Mouse (Mus musculus) kidney, postnatal 14 days (tissue): ENCODE data around the gene Pstpip1.

Experiments used
- DNase-seq: peaks from one replicate; pipeline ENCODE4 v3.0.0; 2022; ENCODE audit warnings: mixed read lengths

The Pstpip1 gene

DNA sequence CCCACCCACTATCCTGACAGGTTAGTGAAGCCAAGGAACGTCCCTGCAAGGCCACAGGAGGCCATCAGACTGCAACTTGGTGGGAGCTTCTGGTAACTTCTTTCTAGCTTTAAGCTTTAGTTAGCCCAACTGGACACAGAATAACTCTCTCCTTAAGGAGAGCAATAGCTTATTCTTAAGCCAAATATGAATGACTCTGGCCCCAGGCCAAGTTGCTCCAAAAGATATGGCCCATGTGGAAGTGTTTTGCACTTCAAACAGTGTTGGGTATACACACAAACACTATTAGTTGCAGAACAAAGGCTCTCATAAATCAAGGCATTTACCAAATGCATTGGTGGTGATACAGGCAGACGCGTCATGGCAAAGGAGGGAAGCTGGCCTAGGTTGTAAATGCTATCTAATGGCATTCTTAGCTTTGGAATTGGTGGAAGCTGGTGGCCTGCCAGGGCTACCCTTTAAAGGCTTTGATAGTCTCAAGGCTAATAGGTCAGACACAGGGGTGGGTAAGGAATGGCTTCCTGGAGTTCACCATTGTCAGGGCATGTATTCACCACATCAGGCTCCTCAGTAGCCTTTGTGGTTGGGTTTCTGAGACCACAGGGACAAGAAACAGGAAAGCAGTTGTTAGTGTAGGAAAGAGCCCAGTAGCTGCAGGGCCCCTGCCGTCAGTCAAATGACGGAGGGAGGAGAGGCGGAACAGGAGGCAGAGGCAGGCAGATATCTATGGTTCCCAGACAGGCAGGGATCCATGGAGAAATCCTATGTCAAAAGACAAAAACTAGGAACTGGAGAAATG lies 16.7 kb downstream of the Pstpip1 start:
- no peak for DNase-seq

DNA sequence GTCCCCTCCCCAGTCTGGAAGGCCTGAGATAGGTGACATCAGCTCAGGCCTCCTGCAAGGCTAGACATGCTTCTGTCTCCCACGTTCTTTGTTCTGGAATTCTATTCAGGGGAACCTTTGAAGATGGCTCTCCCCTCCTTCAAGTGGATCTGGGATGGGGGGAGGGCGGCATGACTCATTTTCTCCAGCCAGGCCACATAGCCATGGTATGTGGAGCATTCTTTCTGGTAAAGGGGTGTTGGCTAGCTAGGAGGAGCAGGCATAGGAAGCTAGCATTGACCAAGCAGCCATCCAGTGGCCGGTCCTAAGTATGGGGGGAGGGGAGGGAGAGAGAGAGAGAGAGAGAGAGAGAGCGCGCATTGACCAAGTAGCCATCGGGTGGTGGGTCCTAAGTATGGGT lies 17.8 kb downstream of the Pstpip1 start:
- no peak for DNase-seq

DNA sequence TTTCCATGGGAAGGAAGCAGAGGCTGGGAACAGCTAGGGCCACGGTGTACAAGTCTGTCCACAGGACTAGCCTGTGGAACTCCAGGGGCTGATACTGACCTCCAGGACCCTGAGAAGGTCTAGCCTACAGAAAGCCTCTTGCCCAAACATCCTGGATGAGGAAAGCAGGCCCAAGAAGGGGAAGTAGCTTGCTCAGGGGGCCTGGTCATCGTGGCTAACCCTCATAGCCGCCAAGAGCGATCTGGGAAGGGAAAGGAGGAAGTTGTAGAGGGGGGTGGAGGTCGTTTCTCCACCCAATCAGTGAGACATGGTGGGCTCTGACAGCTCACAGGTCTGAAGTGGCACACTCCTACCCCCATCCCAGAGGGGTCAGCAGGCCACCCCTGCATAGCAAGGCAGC lies 18.4 kb downstream of the Pstpip1 start:
- DNase-seq = no peak

DNA sequence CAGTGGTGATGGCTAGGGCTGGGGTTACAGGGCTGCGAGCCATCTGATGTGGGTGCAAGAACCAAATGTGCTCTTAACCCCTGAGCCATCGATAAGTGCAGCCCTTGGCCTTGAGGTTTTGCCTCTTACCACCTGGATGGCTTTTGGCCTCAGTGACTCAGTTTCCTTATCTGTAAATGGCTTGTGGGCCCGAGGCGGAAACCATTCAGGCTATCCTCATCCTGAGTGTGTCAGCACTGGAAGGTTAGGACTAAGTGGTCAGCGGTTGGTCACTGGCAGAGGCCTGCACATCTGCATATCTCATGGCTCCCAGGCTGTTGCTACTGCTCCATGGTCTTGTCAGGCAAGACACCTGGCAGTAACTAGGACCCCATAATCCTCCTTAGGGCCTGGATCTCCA lies 28.3 kb downstream of the Pstpip1 start:
- no peak for DNase-seq

DNA sequence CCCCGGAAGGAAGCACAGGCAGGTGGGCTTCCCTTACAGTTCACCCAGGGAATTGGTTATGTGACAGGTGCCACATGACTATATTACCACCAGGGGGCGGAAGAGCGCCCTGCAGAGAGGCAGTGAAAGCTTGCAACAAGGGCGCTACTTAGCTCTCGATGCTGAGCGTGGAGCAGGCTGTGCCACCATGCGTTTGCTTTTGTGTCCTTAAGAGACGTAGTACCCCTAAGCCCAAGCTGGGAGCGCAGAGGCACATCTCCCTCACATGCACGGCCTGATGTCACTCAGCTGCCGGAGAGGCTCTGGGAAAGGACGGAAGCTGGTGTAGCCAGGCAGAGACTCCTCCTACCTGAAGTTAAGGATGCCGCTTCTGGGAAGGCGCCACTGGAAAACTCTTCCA lies 28.8 kb downstream of the Pstpip1 start:
- DNase-seq = peak; percentile 76

DNA sequence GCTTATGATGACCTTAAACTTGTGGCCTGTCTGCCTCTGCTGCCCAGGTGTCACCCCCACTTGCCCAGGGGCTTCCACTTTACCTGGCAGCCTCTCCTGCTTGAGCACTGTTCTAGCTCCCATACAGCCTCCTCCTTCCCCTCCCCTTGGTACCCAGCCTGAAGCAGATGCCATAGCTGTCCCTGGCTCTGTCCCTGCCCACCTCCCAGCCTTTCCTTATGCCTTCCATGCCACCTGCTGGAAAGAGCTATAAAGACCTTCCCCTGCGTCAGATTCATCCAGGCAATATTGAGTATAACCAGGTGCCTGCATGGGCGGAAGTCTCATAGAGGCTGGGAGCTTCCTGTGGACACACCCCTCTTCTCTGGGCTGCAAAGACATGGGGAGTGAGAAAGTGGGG lies 29.9 kb downstream of the Pstpip1 start:
- DNase-seq = no peak

DNA sequence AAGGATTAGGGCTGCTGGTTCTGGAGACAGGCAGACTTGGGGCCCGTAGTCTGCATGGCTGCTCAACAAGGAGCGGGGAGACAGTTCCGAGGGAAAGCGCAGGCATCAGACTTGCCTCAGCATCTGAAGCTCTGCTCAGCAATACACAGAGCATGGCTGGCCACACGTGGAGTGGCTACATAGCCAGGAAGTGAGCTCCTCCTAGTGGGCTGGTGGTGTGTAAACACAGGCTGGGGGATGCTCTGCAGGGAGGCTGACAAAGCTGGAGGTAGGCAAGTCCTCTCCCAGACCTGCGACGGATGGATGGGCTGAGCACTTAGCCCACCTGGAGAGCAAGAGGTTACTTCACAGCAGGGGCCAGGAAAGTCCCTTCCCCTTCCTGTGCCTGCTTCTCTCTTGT lies 31.3 kb downstream of the Pstpip1 start:
- DNase-seq = peak; percentile 62

DNA sequence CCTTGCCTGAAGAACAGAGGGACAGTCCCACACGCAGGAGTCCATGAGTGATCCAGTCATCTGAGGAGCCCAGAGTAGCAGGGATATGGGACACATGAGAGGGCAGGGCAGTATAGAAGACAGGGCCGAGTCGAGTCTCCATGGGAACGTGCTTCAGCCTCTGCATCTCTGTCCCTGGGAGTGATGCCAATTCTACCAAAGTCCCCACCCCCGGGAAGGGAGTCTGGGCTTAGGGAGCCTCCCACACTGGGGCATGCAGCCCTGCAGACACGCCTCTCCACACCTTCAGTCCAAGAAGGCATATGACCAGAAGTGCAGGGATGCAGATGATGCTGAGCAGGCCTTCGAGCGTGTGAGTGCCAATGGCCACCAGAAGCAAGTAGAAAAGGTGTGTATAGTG lies 33.2 kb downstream of the Pstpip1 start:
- peak; percentile 26 for DNase-seq

DNA sequence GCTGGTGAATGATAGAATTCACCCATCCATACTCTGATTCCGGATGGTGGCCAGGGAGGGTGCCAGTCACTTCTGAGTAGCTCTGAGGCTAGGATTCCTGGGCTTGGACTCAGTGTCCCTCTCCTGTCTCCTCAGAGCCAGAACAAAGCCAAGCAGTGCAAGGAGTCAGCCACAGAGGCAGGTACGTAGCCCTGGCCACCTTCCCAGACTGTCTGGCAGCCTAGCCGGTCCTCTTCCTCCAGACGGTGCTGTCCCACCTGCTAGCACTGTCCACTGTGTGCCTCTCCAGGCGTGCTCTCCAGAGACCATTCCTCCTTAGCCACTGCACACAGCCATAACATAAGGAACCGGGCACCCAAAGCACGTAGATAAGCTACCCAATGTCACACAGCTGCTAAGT lies 33.9 kb downstream of the Pstpip1 start:
- no peak for DNase-seq

DNA sequence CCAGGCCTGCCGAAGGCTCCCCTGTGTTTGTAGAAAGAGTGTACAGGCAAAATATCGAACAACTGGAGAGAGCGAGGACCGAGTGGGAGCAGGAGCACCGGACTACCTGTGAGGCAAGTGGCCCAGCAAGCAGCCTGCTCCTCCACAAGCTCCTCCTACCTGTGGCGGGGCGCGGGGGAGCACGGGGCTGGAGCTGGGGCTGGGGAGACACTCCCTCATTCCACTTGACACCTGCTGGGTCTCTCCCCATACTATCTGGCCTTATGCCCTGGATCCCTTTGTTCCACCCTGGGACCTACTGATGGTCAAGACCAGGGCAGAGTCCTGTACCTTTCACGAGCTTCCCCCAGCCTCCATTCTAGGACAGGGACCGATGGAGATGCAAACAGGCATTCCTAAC lies 34.8 kb downstream of the Pstpip1 start:
- no peak for DNase-seq

DNA sequence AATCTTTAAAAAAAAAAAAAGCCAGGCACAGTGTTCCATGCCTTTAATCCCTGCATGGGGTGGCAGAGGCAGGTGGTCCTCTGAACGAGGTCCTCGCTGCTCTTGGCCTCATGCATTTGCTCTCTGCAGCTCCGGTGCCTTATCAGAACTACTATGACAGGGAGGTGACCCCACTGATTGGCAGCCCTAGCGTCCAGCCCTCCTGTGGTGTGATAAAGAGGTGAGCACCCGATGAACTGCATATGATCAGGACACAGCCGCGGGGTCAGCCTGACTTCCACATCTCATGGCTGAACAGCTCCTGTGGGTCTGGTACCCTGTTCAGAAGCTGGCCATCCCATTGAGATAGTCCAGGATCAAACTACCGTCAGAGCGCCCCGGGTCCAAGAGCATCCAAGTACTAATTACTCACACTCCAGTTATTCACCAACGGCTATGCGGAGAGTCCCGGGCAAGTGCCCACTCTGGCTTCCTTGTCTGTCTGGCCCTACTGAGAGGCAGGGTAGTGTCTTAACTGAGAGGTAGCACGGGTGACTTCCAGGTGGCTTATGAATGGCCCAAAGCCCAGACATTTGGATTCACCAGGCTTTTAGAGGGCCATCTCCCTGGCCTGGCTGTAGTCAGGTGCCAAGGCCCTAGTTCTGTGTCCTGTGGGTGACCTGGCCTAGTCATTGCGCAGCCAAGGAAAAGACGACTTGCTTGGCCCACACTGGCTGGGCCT lies 36.9 kb downstream of the Pstpip1 start:
- no peak for DNase-seq

DNA sequence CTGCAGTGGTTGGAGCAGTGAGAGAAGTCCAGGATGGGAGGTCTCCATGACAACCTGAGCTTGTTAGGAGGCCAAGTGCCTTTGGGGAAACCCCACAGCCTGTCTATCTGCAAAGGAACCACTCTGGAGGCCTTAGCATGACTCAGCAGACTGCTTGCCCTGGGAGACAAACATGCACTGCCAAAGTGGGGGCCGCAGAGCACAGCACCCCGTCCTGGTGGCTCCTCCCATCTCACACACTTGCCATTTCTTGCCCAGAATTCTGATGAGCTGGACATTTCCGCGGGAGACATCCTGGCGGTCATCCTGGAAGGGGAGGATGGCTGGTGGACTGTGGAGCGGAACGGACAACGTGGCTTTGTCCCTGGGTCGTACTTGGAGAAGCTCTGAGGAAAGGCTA lies 38.6 kb downstream of the Pstpip1 start:
- no peak for DNase-seq

DNA sequence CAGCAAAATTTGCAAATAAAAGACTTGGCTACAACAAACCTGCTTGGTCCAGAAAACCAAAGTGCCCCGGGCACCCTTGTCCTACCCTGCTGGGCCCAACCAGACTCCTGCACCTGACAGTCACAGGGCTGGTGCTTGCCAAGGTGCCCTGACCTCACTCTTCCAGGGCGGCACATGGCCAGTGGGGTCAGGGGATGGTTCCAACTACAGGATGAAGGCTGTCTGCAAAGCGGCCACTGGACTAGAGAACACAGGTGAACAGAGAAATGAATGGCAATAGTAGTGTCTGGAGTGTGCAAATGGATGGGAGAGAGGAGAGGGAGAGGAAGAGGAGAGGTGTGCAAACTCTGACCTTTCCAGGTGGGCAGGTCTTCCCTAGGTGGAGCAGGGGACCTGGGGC lies 40.2 kb downstream of the Pstpip1 start:
- DNase-seq = no peak

DNA sequence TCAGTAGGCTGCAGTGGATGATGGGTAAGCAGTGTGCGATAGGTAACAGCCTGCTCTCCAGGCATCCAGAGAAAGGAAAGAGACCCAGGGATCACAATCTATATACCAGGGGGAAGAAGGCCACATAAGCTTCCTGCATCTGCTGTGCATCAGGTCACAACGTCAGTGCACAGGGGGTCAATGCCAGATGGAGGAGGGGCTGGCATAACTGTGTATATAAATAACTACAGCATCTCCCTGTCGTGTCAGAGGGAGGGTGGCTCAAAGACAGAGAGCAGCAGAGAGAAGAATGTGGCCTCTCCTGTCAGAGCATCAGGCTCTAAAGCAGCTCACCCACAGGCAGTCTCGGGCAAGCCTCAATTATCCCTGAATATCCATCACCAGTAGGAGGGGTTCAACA lies 40.8 kb downstream of the Pstpip1 start:
- no peak for DNase-seq

DNA sequence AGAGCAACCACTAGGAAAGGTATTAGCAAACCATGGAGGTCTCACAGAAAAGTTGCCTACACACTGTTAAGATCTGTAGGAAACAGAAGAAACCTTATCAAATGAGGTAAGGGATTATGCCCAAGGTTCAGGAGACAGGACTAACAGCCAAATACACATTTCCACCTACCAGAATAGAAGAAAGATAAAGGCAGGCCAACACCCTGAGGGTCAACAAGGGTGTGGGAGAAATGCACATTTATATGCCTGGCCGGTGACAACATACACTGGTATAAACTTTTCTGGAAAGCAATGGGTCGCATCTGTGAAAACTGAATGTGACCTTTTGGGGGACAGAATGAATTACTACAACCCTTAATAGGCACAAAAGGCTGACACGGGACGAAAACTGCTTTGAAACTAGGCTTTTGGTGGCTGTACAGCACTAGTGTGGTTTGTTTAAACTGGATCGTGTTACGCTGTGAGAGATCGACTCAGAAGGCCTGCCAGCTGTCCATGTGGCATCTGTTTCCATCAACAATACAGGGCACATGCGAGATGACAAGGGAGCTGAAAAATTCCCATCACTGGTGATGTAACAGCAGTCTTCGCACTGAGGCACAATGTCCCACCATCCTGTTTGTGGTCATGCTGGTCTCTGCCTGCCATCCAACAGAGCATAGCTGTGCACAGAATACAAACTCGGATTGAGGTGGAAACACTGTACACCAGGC lies 42.2 kb downstream of the Pstpip1 start:
- DNase-seq = no peak

DNA sequence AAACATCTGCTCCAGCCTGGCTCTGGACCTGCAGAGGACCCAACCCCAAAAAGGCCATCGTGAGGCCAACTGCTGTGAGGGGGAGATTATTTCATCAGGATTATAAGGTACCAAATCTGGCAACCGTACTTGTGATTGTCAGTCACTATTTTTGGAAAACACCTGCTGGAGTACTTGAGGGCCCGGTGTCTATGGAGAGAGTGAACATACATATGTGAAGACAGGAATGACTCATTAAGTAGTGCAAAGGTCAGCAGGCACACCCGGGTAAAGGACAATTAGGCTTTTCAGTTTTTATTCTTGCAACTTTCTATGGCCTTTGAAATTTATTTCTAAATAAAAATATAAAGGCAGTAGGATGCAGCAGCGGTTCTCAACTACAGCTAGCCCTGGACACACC lies 44.2 kb downstream of the Pstpip1 start:
- no peak for DNase-seq

DNA sequence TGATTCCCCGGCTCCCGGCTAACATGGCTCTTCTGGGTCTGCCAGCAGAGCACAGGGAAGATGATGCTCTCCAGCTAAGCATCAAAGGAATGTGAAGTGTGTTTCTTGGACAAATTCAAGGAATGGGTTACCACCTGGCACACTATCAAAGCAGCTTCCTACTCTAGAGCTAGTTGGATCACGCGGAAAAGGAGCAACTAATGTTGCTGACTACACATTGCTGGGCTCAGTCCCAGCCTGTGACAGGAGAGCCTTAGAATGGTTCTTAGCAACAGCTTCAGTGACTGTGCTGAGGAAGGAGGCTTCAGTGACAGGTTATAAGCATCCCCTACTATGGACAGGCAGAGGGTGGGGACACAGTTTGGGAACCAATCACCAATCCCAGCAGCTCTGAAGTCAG lies 44.9 kb downstream of the Pstpip1 start:
- DNase-seq = no peak

DNA sequence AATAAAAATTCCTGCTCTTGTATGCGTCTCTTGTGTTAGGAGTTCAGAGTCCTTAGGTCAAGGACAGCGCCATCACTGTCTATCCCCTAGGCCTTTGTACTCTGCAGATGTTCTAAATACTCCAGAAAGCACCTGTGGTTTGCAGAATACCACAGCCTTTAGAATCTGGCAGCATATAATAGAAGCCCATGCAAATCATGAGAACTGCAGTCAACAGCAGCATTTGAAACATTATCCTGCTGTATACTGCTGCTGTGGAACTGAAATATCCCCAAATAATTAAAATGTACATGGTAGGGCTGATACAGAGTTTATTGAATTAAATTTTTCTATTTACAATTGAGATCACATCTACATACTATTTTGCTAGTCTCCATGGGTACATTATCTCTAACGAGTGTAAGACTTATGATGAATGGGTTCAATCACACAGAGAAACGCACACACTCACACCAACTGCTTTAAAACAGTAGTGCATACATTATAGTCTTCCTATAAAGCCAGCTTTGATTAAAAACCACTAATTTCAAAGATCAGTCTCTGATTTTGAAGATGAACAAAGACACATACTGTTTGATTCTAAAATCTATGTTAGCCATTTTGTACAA lies 45.9 kb downstream of the Pstpip1 start:
- no peak for DNase-seq

DNA sequence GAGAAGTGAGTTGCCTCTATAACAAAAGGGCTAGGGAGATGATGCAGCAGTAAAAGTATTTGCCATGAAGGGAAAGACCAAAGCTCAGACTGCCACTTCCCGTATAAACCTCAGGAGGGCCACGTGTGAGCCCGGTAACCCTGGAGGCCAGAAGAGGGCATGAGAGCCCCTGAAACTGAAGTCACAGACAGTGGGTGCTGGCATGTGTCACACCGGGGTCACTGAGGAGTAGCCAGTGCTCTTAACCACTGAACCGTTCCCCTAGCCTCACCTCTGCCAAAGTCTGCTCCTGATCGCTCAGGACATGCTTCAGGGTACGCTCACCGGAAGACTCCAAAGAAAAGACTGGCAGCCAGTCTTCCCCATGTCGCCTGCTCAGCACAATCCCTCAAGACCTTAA lies 52.0 kb downstream of the Pstpip1 start:
- DNase-seq = peak; percentile 69

DNA sequence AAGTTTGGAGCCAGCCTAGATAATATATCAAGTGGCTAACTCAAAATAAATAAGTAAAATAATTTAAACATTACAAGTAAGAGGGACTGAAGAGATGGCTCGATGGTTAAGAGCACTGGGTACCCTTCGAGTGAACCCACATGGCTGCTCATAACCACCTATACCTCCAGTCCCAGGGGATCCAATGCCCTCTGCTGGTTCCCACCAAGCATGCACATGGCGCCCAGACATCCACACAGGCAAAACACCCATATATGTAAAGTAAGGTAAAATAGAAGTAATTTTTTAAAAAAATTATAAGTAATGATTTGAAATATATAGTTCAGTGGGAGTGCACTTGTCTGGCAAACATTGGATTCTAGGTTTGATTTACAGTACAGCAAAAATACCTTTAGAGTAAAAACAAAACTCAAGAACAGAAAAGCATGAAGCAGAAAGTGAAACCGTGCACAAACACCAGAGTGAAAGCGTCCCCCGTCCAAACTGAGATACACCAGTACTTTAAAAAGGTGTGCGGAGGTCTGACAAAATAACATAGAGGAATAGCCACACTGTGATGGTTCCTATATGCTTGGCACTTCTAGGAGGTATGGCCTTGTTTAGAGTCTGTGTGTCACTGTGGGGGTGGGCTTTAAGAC lies 54.7 kb downstream of the Pstpip1 start:
- DNase-seq = no peak

DNA sequence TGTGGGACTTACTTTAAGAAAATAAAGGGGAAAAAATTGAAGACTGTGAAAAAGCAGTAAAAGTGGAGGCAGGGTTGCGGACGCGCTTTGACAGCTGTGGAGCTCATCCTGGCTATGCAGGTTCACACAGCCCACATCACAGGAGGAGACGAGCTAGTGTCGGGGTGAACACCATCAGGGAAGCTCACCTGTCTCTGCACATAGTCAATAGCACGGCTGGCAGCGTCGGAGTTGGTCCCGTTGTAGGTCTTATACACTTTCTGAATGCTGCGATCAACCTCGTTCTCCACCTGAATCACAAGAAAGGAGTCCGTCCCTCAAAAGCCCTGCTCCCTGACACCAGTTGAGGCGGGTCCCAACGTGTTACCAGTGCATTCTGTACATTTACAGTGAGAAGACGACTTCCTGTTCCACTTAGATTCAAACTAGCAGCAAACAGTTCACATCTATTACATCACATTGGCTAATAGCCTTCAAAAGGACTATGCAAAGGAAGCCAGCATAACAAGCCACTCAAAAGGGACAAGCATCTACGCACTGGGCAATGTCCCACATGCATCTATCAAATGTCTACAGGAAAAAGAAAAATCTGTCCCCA lies 56.7 kb downstream of the Pstpip1 start:
- no peak for DNase-seq

DNA sequence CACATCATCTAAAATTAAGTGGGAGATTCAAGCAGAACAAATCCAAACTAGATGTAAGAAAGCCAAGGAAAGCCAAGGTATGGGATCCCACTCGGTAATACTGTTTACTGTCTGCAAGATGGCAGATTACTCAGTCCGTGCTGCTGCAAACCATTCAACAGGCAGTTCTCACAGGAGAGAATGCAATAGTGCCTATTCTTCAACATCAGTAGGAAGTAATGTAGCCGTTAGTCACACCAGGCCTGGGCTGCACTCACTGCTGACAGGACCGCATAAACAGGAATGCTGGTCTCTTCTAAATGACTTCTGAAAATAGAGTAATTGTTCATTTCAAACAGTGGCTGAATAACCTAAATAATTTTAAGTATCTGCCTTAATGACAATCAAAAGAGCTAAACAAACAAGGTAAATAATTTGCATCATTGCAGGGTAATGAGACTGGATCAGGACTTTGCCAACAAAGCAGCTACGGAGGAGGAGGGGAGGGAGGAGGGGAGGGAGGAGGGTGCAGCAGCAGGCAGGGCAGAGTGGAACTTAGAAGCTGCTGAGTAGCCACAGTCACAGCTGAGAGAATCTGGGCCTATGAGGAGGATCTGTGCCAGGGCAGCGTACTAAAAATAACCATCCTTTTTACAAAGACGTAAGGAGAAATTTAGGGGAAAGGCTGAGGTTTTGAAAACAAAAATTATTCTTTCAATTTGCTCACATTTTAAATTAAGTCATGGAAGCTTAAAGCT lies 62.2 kb downstream of the Pstpip1 start:
- DNase-seq = peak; percentile 70
